ENCODE assay signal across 24 mouse cellular contexts in genomic region chr11:8699777-8700176, GRCm38 (mm10). TPM values are rescaled to one million over a fixed set of nuclear protein-coding genes. Genes with fewer than 3 reads are reported as not detected.
DNase-seq lines count a peak whose midpoint lies in the region; TF ChIP-seq lines count a peak whose summit lies in the region.
"Had no signal": no experiment of that assay in that cellular context is flagged by ENCODE, and none has a peak within 500 bp of the region (broad histone marks: within the 10 kb centered on the region; RNA-seq: fewer than 3 reads in every experiment).

No protein-coding gene starts in this region.

- peaks cover 57% of the 10 kb centered on the region for H3K4me1 ChIP-seq in thymus, adult 2 months (replicated peaks; ENCODE audit: control insufficient read depth, insufficient read depth, low read length)
- H3K4me1 ChIP-seq: forebrain, embryonic 15.5 days; hindbrain, embryonic 15.5 days had no signal

- H3K4me3 ChIP-seq in thymus, adult 2 months (ENCODE audit: control insufficient read depth, insufficient read depth, low read length) = no peak overlapping the region
- H3K4me3 ChIP-seq: embryonic facial prominence, embryonic 13.5 days; erythroblast, embryonic 14.5 days; forebrain, embryonic 12.5 days; forebrain, embryonic 15.5 days; heart, embryonic 12.5 days; heart, embryonic 15.5 days; hindbrain, embryonic 15.5 days had no signal

- no peaks in the 10 kb centered on the region for H3K27me3 ChIP-seq in thymus, adult 2 months (ENCODE audit: control insufficient read depth, insufficient read depth, low read length)
- H3K27me3 ChIP-seq: embryonic facial prominence, embryonic 13.5 days; forebrain, embryonic 12.5 days; forebrain, embryonic 15.5 days; heart, embryonic 12.5 days; heart, embryonic 15.5 days; hindbrain, embryonic 15.5 days had no signal

- TF ChIP-seq POLR2A in thymus, adult 2 months (IDR thresholded peaks at IDR 0.05; ENCODE audit: control insufficient read depth, extremely low read depth, insufficient read depth, low read length, poor library complexity) = no peak
- no peak for TF ChIP-seq POLR2A in brain, embryonic 14.5 days (IDR thresholded peaks at IDR 0.05; ENCODE audit: borderline replicate concordance, extremely low read depth, insufficient read depth, insufficient read length, poor library complexity, severe bottlenecking)

- peak; percentile 34 for DNase-seq in embryo, embryonic 10.5 days (ENCODE audit: low spot score)
- DNase-seq in embryo, embryonic 11 days = no peak
- no peak for DNase-seq in thymus, adult 2 months
- no peak for DNase-seq in thymus, postnatal 14 days
- DNase-seq in brain, embryonic 14.5 days (ENCODE audit: low read depth) = peak; percentile 6
- DNase-seq in mesoderm, embryonic 11.5 days (ENCODE audit: low read depth, low spot score) = peak; percentile 43
- DNase-seq in liver = no peak
- no peak for DNase-seq in kidney, postnatal 25 days
- DNase-seq: adrenal gland, adult 2 months; adrenal gland, postnatal 14 days; B cell, adult 2 months; cerebellum, adult 11-12 months; cerebellum, adult 8-10 months; gastrocnemius, postnatal 25 days; heart, adult 18-20 months; heart, postnatal 10 days; heart, postnatal 36 days had no signal

- WGBS in thymus, adult 2 months = 86% methylated on average over 5 of the region's 5 CpGs

- TF ChIP-seq CTCF in thymus, adult 2 months (IDR thresholded peaks at IDR 0.05; ENCODE audit: borderline replicate concordance, control insufficient read depth, extremely low read depth, insufficient read depth, low read length, poor library complexity) = no peak
- no peak for TF ChIP-seq CTCF in brain, embryonic 14.5 days (IDR thresholded peaks at IDR 0.05; ENCODE audit: borderline replicate concordance, extremely low read depth, insufficient read depth, insufficient read length)

- no peaks in the 10 kb centered on the region for H3K36me3 ChIP-seq in thymus, adult 2 months (ENCODE audit: control insufficient read depth, insufficient read depth, low read length)
- H3K36me3 ChIP-seq: embryonic facial prominence, embryonic 13.5 days; forebrain, embryonic 12.5 days; forebrain, embryonic 15.5 days; heart, embryonic 12.5 days; heart, embryonic 15.5 days; hindbrain, embryonic 15.5 days had no signal

- 0 out of 2 replicates have a peak overlapping the region, but pooled peaks have one; percentile 44 for H3K27ac ChIP-seq in thymus, adult 2 months (ENCODE audit: control insufficient read depth, insufficient read depth, low read length)
- H3K27ac ChIP-seq: embryonic facial prominence, embryonic 13.5 days; forebrain, embryonic 12.5 days; forebrain, embryonic 15.5 days; heart, embryonic 15.5 days; hindbrain, embryonic 15.5 days had no signal

RNA-seq across cellular contexts. Expression of gene Tns3, which starts 35.4 kb away (rescaled TPM):
- 31.7 and 33.9 TPM in 2 replicates for polyA plus RNA-seq in thymus, adult 2 months (2012; rRNA removed)
- polyA plus RNA-seq in brain, embryonic 14.5 days (2012; rRNA removed) = 7.3 and 12.1 TPM in 2 replicates

Comparison
In these comparisons a context has a peak if more than half of its experiments do, and no peak if none do; other contexts are left out.
1. DNase-seq: peak in embryo, embryonic 10.5 days (single experiment), brain, embryonic 14.5 days (single experiment) and mesoderm, embryonic 11.5 days (single experiment); none in embryo, embryonic 11 days (single experiment), thymus, adult 2 months (single experiment), thymus, postnatal 14 days (single experiment), liver (single experiment) and kidney, postnatal 25 days (0 of 2).